Mouse (Mus musculus): ENCODE results near the gene Tbxa2r.

- TF ChIP-seq CTCF (IDR thresholded peaks at IDR 0.05; ENCODE audit: insufficient read depth, low read length) (no peak), POLR2A (IDR thresholded peaks at IDR 0.05; ENCODE audit: borderline replicate concordance, extremely low read depth, low read depth, low read length) (no peak)
Measured at GRCm38 (mm10) chr10:81291511-81292104, 36.9 kb upstream of the Tbxa2r start, which contains the start of gene Tjp3.

Data from lung, adult 2 months (tissue).